Mouse (Mus musculus) thymus, adult 2 months (tissue): Measurements from ENCODE around the gene Psmd14.

ENCODE experiments used
- CTCF ChIP-seq: fragments of 200-500 bp; IDR thresholded peaks from 2 replicates; pipeline ENCODE4 v1.5.1; 2012; ENCODE audit warnings: mild to moderate bottlenecking, control low read depth, low read length, moderate library complexity, borderline replicate concordance; ENCODE audit not compliant: control insufficient read depth, poor library complexity, insufficient read depth; ENCODE audit errors: extremely low read depth
- POLR2A ChIP-seq: fragments of 200-500 bp; IDR thresholded peaks from 2 replicates; pipeline ENCODE4 v1.6.1; 2012; ENCODE audit warnings: mild to moderate bottlenecking, low read length, control low read depth, moderate library complexity; ENCODE audit not compliant: control insufficient read depth, poor library complexity, insufficient read depth; ENCODE audit errors: extremely low read depth

- TF ChIP-seq CTCF (no peak), POLR2A (no peak)
These were observed 47.9 kb downstream of the Psmd14 start for GRCm38 (mm10) chr2:61759234-61759855.
